Mouse (Mus musculus): ENCODE measurements around the gene Pfdn6. TPM values are rescaled to one million over a fixed set of nuclear protein-coding genes. Genes with fewer than 3 reads are reported as not detected.

Gene Pfdn6
- total and polyA plus RNA-seq, 3 experiments, result 28.0 to 81.0 (median 77.7) TPM

GRCm38 (mm10) chr17:33924577-33925283, 15.4 kb downstream of the Pfdn6 start:
- no peaks in the 10 kb centered on the region for H3K27me3 ChIP-seq (ENCODE audit: control insufficient read depth, insufficient read depth, low read length)
- H3K79me2 ChIP-seq (replicated peaks; ENCODE audit: control insufficient read depth, insufficient read depth, low read length), result peaks cover 3% of the 10 kb centered on the region; the same call in 1 of the 2 replicates
- intact Hi-C loops (cut with DNase I), result loop anchor here (10.0 kb wide), 1 partner anchor 670 kb away; the partner anchor contains the start of genes Ager and Pbx2
- no peaks in the 10 kb centered on the region; the same call in 1 of the 2 replicates for H3K36me3 ChIP-seq (ENCODE audit: control insufficient read depth, insufficient read depth, low read length)
- no peak overlapping the region for H3K27ac ChIP-seq
- DNase-seq, result no peak
- H3K4me1 ChIP-seq (ENCODE audit: control insufficient read depth, insufficient read depth, low read length), result peaks cover 4% of the 10 kb centered on the region; the same call in 1 of the 2 replicates
- no peak overlapping the region for H3K9ac ChIP-seq (ENCODE audit: low read depth, low read length)
- 91% methylated on average over 10 of the region's 10 CpGs for WGBS
- TF ChIP-seq POLR2A (IDR thresholded peaks at IDR 0.05; ENCODE audit: insufficient read depth, low read depth, low read length) (no peak), CTCF (IDR thresholded peaks at IDR 0.05) (peak; percentile 51), EP300 (IDR thresholded peaks at IDR 0.05; ENCODE audit: insufficient read depth, low read depth, low read length) (no peak)
- H3K4me3 ChIP-seq, result no peak overlapping the region

GRCm38 (mm10) chr17:33921361-33921760, 18.8 kb downstream of the Pfdn6 start:
- no peak for TF ChIP-seq POLR2A (IDR thresholded peaks at IDR 0.05; ENCODE audit: insufficient read depth, low read depth, low read length)
- no peak for TF ChIP-seq EP300 (IDR thresholded peaks at IDR 0.05; ENCODE audit: insufficient read depth, low read depth, low read length)
- no peak for TF ChIP-seq CTCF (IDR thresholded peaks at IDR 0.05)
- no peaks in the 10 kb centered on the region for H3K27me3 ChIP-seq (ENCODE audit: control insufficient read depth, insufficient read depth, low read length)
- no peak overlapping the region for H3K4me3 ChIP-seq
- intact Hi-C loops (cut with DNase I), result loop anchor here (2.0 to 10.0 kb wide), 2 partner anchors 25 to 673 kb away; partner anchors contain the start of genes Ager and Pbx2
- no peak for DNase-seq
- H3K9ac ChIP-seq (ENCODE audit: low read depth, low read length), result no peak overlapping the region
- H3K79me2 ChIP-seq (replicated peaks; ENCODE audit: control insufficient read depth, insufficient read depth, low read length), result peaks cover 3% of the 10 kb centered on the region; the same call in 1 of the 2 replicates
- no peak overlapping the region for H3K27ac ChIP-seq
- peaks cover 3% of the 10 kb centered on the region for H3K4me1 ChIP-seq (ENCODE audit: control insufficient read depth, insufficient read depth, low read length)
- no peaks in the 10 kb centered on the region for H3K36me3 ChIP-seq (ENCODE audit: control insufficient read depth, insufficient read depth, low read length)
- WGBS, result 84% methylated on average over 7 of the region's 7 CpGs

- no peaks in the 10 kb centered on the region for H3K36me3 ChIP-seq (ENCODE audit: control insufficient read depth, insufficient read depth, low read length)
- peak overlapping the region; percentile 75 for H3K4me3 ChIP-seq
- intact Hi-C loops (cut with DNase I), result loop anchor here (1.0 to 10.0 kb wide), 3 partner anchors 9 to 674 kb away; partner anchors contain the start of genes Ager, Pbx2 and Rgl2
- peak overlapping the region; percentile 92 for H3K27ac ChIP-seq
- peaks cover 3% of the 10 kb centered on the region for H3K4me1 ChIP-seq (ENCODE audit: control insufficient read depth, insufficient read depth, low read length)
- H3K79me2 ChIP-seq (replicated peaks; ENCODE audit: control insufficient read depth, insufficient read depth, low read length), result peaks cover 1% of the 10 kb centered on the region; the same call in 1 of the 2 replicates
- H3K27me3 ChIP-seq (ENCODE audit: control insufficient read depth, insufficient read depth, low read length), result no peaks in the 10 kb centered on the region
- under 1% methylated on average over 36 of the region's 36 CpGs for WGBS
- DNase-seq, result peak; percentile 86 to 87
- peak overlapping the region; percentile 85 for H3K9ac ChIP-seq (ENCODE audit: low read depth, low read length)
- TF ChIP-seq CTCF (IDR thresholded peaks at IDR 0.05) (peak; percentile 96), POLR2A (IDR thresholded peaks at IDR 0.05; ENCODE audit: insufficient read depth, low read depth, low read length) (no peak), EP300 (IDR thresholded peaks at IDR 0.05; ENCODE audit: insufficient read depth, low read depth, low read length) (peak; percentile 70; the same call in 1 of the 2 replicates)
Measured at GRCm38 (mm10) chr17:33920282-33921097, 19.7 kb downstream of the Pfdn6 start.

- Histone ChIP-seq H3K79me2 (replicated peaks; ENCODE audit: control insufficient read depth, insufficient read depth, low read length) (no peaks in the 10 kb centered on the region), H3K4me3 (peak overlapping the region; percentile 75), H3K27me3 (ENCODE audit: control insufficient read depth, insufficient read depth, low read length) (no peaks in the 10 kb centered on the region), H3K36me3 (ENCODE audit: control insufficient read depth, insufficient read depth, low read length) (peaks cover 3% of the 10 kb centered on the region; the same call in 1 of the 2 replicates), H3K9ac (ENCODE audit: low read depth, low read length) (peak overlapping the region; percentile 85), H3K4me1 (ENCODE audit: control insufficient read depth, insufficient read depth, low read length) (peaks cover 4% of the 10 kb centered on the region), H3K27ac (peak overlapping the region; percentile 92)
- DNase-seq, result peak; percentile 85 to 91
- WGBS, result under 1% methylated on average over 52 of the region's 52 CpGs
- TF ChIP-seq EP300 (IDR thresholded peaks at IDR 0.05; ENCODE audit: insufficient read depth, low read depth, low read length), result peak; percentile 80; the same call in 1 of the 2 replicates
- TF ChIP-seq CTCF (IDR thresholded peaks at IDR 0.05), result peak; percentile 54
- TF ChIP-seq POLR2A (IDR thresholded peaks at IDR 0.05; ENCODE audit: insufficient read depth, low read depth, low read length), result peak; percentile 86
- intact Hi-C loops (cut with DNase I), result loop anchor here (1.0 to 10.0 kb wide), 3 partner anchors 10 to 675 kb away; partner anchors contain the start of genes Ager, Pbx2 and Rgl2
Measured at GRCm38 (mm10) chr17:33919351-33920281, 20.5 kb downstream of the Pfdn6 start.
